Mouse (Mus musculus): Measurements from ENCODE around the gene Lnx2.

The Lnx2 gene

GRCm38 (mm10) chr5:146968695-146969393 is 107.5 kb downstream of the Lnx2 start:
- DNase-seq (ENCODE audit: low spot score in 2 of 2), result no peak
